Mouse (Mus musculus) heart, adult 2 months (tissue): ENCODE results near the gene C2cd5.

Experiments
- CTCF ChIP-seq: fragments of 200-600 bp; IDR thresholded peaks from 2 replicates; pipeline ENCODE4 v1.8.1; 2022; ENCODE audit warnings: antibody characterized with exemption, mild to moderate bottlenecking, moderate library complexity
- EP300 ChIP-seq: fragments of 200-500 bp; IDR thresholded peaks from 2 replicates; pipeline ENCODE4 v1.6.1; 2011; ENCODE audit warnings: low read depth, low read length, control low read depth; ENCODE audit not compliant: insufficient read depth

- TF ChIP-seq CTCF: no peak
- TF ChIP-seq EP300: no peak
Observed at GRCm38 (mm10) chr6:142992099-142992498, 107.8 kb downstream of the C2cd5 start.
